Mouse (Mus musculus) mouse embryonic stem cell (cell line): ENCODE measurements at regions not wholly inside any gene's neighbourhood (a gene's known extent, or its start where the extent isn't known, plus 50 kb on each side); places are given as distances from the start of the nearest gene placed in this dataset.

Experiments used
- in situ Hi-C, 2 experiments: fragments of 300-500 bp; cut with MboI; formaldehyde crosslinking; loops; 1 replicate in 1 of 2; 3 replicates in 1 of 2; pipeline ENCODE4 v1.14.3; 2019 to 2020; ENCODE audit warnings: low sequenced_read_pairs in 2 of 2, low pct_unique_long_range_greater_than_20kb in 1 of 2, mixed read lengths in 1 of 2; ENCODE audit not compliant: unreplicated experiment in 1 of 2

- in situ Hi-C loops: loop anchor here in 1 of 2 experiments (5.0 kb wide), 1 partner anchor 41 kb away; no protein-coding TSS in a partner anchor
Measured at GRCm38 (mm10) chr1:76083273-76084036, 537.4 kb downstream of the Slc4a3 start.

- in situ Hi-C loops: no loop called here
Measured at GRCm38 (mm10) chr1:76091031-76091430, 545.0 kb downstream of the Slc4a3 start.

DNA sequence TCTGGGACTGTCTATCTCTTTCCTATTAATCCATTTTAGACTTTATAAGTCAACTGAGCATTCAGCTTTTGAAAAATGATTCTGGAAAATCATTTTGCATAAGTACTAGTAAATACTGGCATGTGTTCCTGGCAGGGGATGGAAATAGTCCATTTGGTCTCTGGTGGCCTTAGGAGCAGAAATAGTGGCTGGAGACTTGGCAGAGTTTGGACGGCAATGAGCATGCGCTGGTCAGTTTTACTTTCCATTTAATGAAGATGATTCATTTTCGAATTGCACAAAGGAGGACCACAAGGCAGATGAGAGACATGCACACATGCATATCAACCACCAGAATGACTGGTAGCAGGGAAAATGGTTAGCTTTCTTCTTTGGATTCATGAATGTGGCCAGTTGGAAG is 567.2 kb downstream of the Slc4a3 start:
- in situ Hi-C loops: no loop called here

- in situ Hi-C loops: no loop called here
Measured at GRCm38 (mm10) chr1:76120840-76121239, 574.8 kb downstream of the Slc4a3 start.

- in situ Hi-C loops: no loop called here
Measured at GRCm38 (mm10) chr1:76130353-76130752, 584.3 kb downstream of the Slc4a3 start.

DNA sequence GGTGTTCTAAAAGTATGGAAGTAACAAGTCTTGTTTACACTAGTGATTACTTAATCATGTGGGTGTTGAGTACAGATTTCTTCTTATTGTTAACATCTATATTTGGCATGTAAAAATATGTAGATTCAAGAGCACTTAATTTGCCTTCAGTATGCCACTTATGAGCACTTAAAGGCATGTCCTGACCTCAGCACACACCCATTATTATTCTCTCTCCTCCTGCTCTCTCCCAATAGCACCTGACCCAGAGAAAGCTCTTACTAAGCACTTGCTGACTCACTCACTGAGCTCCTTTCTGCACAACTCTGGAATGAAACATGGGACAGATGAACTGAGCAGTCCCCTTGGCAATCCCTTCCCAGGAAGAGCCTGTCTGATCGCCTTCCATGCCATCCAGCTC is 590.7 kb downstream of the Slc4a3 start:
- in situ Hi-C loops: no loop called here

GRCm38 (mm10) chr1:76137701-76138100 is 591.6 kb downstream of the Slc4a3 start:
- in situ Hi-C loops: no loop called here

DNA sequence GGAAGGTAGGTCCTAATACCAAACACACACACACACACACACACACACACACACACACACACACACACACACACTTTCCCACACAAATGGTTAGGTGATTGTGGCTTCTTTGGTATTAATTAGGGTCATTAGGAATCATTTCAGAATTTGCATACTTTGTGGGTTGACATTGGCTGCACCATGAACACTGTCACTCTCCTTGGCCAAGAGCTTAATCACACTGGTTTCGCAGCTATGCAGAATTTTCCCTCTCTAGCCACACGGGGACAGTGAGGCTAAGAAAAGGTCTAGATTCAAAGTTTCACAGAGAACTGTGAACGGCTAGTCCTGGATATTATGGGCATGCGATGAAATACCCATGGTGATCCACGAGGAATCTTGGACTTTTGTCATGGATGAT is 597.5 kb downstream of the Slc4a3 start:
- in situ Hi-C loops: no loop called here

GRCm38 (mm10) chr1:76148963-76149362 is 602.9 kb downstream of the Slc4a3 start:
- in situ Hi-C loops: no loop called here

DNA sequence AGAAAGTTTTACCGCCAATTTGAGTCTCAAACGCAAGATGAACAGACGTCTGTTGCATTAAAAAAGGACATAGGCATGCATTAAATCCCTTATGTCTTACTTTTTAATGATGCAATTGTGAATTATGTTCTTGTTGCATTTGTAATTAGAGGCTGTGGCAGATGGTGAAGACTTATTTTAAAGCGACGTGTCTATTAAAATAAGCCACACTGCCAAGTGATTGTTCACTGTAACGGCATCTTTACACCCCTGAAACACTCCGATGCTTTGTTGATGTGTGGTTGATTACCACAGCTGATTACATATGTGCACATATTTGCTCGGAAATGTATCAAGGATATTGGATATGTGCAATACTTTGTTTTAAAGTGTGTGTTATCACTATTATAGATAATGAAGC is 610.2 kb downstream of the Slc4a3 start:
- in situ Hi-C loops: no loop called here

GRCm38 (mm10) chr1:76167486-76167885 is 621.4 kb downstream of the Slc4a3 start:
- in situ Hi-C loops: no loop called here

GRCm38 (mm10) chr1:76181181-76181580 is 635.1 kb downstream of the Slc4a3 start:
- in situ Hi-C loops: no loop called here

DNA sequence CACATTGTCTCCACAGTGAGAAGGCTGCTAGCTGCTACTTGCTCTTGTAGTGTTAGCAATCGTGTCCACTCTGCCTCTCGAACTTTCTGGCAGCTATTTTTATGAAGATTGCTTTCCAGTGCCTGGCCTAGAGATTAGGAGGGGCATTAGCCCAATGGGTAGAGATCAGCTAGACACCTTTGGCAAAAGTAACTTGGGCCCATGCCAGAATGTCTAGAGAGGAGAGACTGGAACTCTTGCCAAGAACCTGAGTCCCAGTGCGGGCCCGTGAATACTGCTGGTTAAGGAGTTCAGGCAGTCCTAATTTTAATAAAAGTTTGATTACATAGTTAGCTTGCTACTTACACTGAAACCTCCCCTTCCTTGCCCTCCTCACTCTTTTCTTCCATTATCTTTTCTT is 648.8 kb downstream of the Slc4a3 start:
- in situ Hi-C loops: no loop called here

GRCm38 (mm10) chr1:76197651-76198050 is 651.6 kb downstream of the Slc4a3 start:
- in situ Hi-C loops: no loop called here

- in situ Hi-C loops: no loop called here
Measured at GRCm38 (mm10) chr1:76200906-76201305, 654.8 kb downstream of the Slc4a3 start.

GRCm38 (mm10) chr1:76212486-76212885 is 666.4 kb downstream of the Slc4a3 start:
- in situ Hi-C loops: no loop called here

DNA sequence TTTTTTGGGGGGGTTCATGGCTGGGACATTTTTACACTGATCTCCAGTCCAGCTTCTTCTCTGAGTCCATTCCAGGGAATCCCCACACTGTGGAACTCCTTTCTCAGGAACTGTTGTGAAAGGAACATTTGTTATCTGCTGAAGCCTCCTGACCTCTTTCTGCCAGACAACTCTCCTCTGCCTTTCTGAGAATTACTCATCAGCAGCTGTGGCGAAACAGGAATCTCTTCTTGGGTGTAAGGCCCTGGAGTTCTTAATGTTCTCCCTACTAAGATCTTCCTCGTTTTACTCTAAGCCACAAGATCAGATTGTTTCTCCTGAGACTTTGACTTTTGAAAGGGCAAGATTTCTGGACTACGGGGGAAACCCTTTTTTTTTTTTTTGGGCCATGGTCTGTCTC is 698.7 kb downstream of the Slc4a3 start:
- in situ Hi-C loops: no loop called here

DNA sequence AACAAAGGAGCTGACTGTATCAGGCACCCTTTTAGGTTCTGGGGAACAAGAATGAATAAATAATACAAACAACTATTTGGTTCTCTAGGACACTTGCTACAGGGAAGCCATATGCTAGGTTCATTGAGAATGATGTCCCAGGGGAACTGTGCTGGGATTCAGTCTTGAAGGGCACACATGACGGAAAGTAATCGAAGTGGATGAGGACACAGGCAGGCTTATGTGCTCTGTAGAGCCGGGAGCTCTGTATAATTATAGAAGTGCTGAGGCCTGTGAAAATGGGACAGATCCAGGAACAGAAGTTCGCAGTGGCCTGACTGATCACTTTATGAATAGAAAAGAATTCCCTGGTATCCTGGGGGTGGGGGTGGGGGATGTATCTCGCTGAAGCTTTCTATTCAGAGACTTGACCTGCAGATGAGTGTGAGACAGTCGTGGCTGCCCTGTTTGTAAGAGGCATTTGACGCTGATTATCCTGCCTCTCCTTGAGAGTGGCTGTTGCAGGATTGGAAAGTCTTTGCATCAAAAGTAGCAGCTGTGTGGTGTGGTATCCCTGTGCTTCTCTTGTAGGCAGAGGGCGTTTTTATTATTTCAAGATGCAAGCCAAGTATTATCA is 700.2 kb downstream of the Slc4a3 start:
- in situ Hi-C loops: no loop called here

- in situ Hi-C loops: no loop called here
Measured at GRCm38 (mm10) chr1:76247126-76247525, 701.1 kb downstream of the Slc4a3 start.

- in situ Hi-C loops: no loop called here
Measured at GRCm38 (mm10) chr1:76258217-76258616, 712.2 kb downstream of the Slc4a3 start.
